Mouse (Mus musculus) left cerebral cortex, postnatal 10 days (tissue): ENCODE results near the gene Top1. TPM values are rescaled to one million over a fixed set of nuclear protein-coding genes. Genes with fewer than 3 reads are reported as not detected.
"Not testable (repeated sequence)": the region's sequence is repeated elsewhere in the genome, so short reads cannot be mapped to it uniquely, and the experiment has no call there.

Source experiments
- DNase-seq, 2 experiments: peaks; one replicate each; pipeline ENCODE4 v3.0.0; 2021 to 2022; ENCODE audit warnings: low spot score in 2 of 2, mixed read lengths in 1 of 2; ENCODE audit errors: extremely low spot score in 1 of 2
- intact Hi-C: fragments of 180-260 bp; cut with DNase I; formaldehyde crosslinking; loops from one replicate; pipeline ENCODE4 v1.15.1; 2025
- total RNA-seq, 2 experiments: library from RNA; stranded (reverse); gene quantifications; 2 replicates each; pipeline ENCODE4 v1.2.3; 2021

Top1 gene
- total RNA-seq, 2 experiments from 2014 or later, result 75.5 to 77.0 TPM

- DNase-seq, result no peak
- intact Hi-C loops, result loop anchor here (2.0 kb wide), 1 partner anchor 16 kb away; the partner anchor contains the start of gene Top1
These were observed 16.8 kb upstream of the Top1 start for GRCm38 (mm10) chr2:160628666-160629527.

GRCm38 (mm10) chr2:160629528-160629830 lies 16.2 kb upstream of the Top1 start:
- intact Hi-C loops, result loop anchor here (2.0 kb wide), 1 partner anchor 15 kb away; the partner anchor contains the start of gene Top1
- DNase-seq, result no peak

GRCm38 (mm10) chr2:160630872-160631597 lies 14.7 kb upstream of the Top1 start:
- intact Hi-C loops, result no loop called here
- DNase-seq, result no peak

- intact Hi-C loops, result no loop called here
- no peak for DNase-seq
These were observed 5.6 kb upstream of the Top1 start for GRCm38 (mm10) chr2:160639911-160640717.

- no peak for DNase-seq
- intact Hi-C loops, result no loop called here
These were observed 4.5 kb upstream of the Top1 start for GRCm38 (mm10) chr2:160641176-160641575.

- intact Hi-C loops, result loop anchor here (5.0 kb wide), 1 partner anchor 44 kb away; no protein-coding TSS in a partner anchor
- peak; percentile 14 to 68 for DNase-seq
These were observed 606 bp downstream of the Top1 start for GRCm38 (mm10) chr2:160646144-160646844.

- intact Hi-C loops, result loop anchor here (5.0 kb wide), 1 partner anchor 45 kb away; no protein-coding TSS in a partner anchor
- DNase-seq, result no peak
These were observed 1.1 kb downstream of the Top1 start for GRCm38 (mm10) chr2:160646845-160647178.

GRCm38 (mm10) chr2:160648097-160648496 lies 2.4 kb downstream of the Top1 start:
- intact Hi-C loops, result loop anchor here (5.0 kb wide), 1 partner anchor 46 kb away; no protein-coding TSS in a partner anchor

GRCm38 (mm10) chr2:160649072-160649471 lies 3.4 kb downstream of the Top1 start:
- intact Hi-C loops, result loop anchor here (5.0 kb wide), 1 partner anchor 47 kb away; no protein-coding TSS in a partner anchor
- no peak for DNase-seq

More at GRCm38 (mm10) chr2:160648097-160648496, 2.4 kb downstream of the Top1 start:
- no peak for DNase-seq

GRCm38 (mm10) chr2:160651165-160651564 lies 5.5 kb downstream of the Top1 start:
- no peak for DNase-seq
- intact Hi-C loops, result no loop called here

- DNase-seq, result no peak
These were observed 7.5 kb downstream of the Top1 start for GRCm38 (mm10) chr2:160653218-160653617.

GRCm38 (mm10) chr2:160655561-160655960 lies 9.9 kb downstream of the Top1 start:
- no peak for DNase-seq
- intact Hi-C loops, result no loop called here

More at GRCm38 (mm10) chr2:160653218-160653617, 7.5 kb downstream of the Top1 start:
- intact Hi-C loops, result no loop called here

GRCm38 (mm10) chr2:160656234-160656633 lies 10.5 kb downstream of the Top1 start:
- DNase-seq, result no peak
- intact Hi-C loops, result no loop called here

- DNase-seq, result no peak
- intact Hi-C loops, result no loop called here
These were observed 12.2 kb downstream of the Top1 start for GRCm38 (mm10) chr2:160657801-160658442.

GRCm38 (mm10) chr2:160658811-160659210 lies 13.1 kb downstream of the Top1 start:
- no peak for DNase-seq
- intact Hi-C loops, result no loop called here

- intact Hi-C loops, result no loop called here
- DNase-seq, result no peak
These were observed 18.7 kb downstream of the Top1 start for GRCm38 (mm10) chr2:160664421-160664820.

GRCm38 (mm10) chr2:160664986-160665385 lies 19.3 kb downstream of the Top1 start:
- DNase-seq, intact Hi-C loops: not testable (repeated sequence)

- intact Hi-C loops, result no loop called here
- DNase-seq, result no peak
These were observed 21.6 kb downstream of the Top1 start for GRCm38 (mm10) chr2:160667259-160667658.
